Comparison of ENCODE assay signal across 18 mouse cellular contexts in the genomic region with DNA sequence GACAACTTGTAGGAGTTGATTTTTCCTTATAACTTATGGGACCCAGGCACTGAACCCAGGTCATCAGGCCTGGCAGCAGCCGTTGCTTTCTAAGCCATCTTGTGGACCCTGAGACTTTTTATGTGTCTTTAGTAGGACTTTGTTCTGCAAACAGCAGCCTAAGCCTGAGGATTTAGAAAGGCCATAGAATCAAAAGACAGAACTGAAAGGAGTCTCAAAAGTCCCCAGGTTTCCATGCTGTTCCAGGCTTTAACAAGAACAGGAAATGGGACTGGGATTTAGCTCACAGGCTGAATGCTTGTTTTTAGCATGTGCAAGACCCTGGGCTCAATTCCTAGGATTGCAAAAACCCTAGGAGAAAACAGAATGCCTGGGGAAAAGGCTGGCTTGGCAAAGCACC. TPM values are rescaled to one million over a fixed set of nuclear protein-coding genes. Genes with fewer than 3 reads are reported as not detected.
DNase-seq lines count a peak whose midpoint lies in the region; ATAC-seq and TF ChIP-seq lines count a peak whose summit lies in the region.
"Had no signal": no experiment of that assay in that cellular context is flagged by ENCODE, and none has a peak within 500 bp of the region (broad histone marks: within the 10 kb centered on the region; RNA-seq: fewer than 3 reads in every experiment).

No protein-coding gene starts in this region.

- no peaks in the 10 kb centered on the region for H3K36me3 ChIP-seq in liver, adult 2 months (ENCODE audit: control insufficient read depth, insufficient read depth, low read length)
- no peaks in the 10 kb centered on the region for H3K36me3 ChIP-seq in liver, embryonic 11.5 days (ENCODE audit: control insufficient read depth, insufficient read depth, low read length)
- H3K36me3 ChIP-seq in intestine, embryonic 14.5 days (ENCODE audit: control insufficient read depth, insufficient read depth, low read length), result no peaks in the 10 kb centered on the region
- no peaks in the 10 kb centered on the region for H3K36me3 ChIP-seq in limb, embryonic 12.5 days
- H3K36me3 ChIP-seq in small intestine, adult 2 months (ENCODE audit: control insufficient read depth, insufficient read depth, low read length), result no peaks in the 10 kb centered on the region
- H3K36me3 ChIP-seq: forebrain, embryonic 10.5 days; hindbrain, embryonic 10.5 days; kidney, embryonic 15.5 days; neural tube, embryonic 13.5 days had no signal

- peaks cover 26% of the 10 kb centered on the region for H3K4me1 ChIP-seq in liver, adult 2 months (ENCODE audit: control insufficient read depth, insufficient read depth, low read length)
- peaks cover 18% of the 10 kb centered on the region for H3K4me1 ChIP-seq in liver, embryonic 11.5 days (replicated peaks; ENCODE audit: control insufficient read depth, insufficient read depth, low read length)
- no peaks in the 10 kb centered on the region for H3K4me1 ChIP-seq in intestine, embryonic 14.5 days (replicated peaks; ENCODE audit: control insufficient read depth, insufficient read depth, low read length)
- peaks cover 21% of the 10 kb centered on the region for H3K4me1 ChIP-seq in limb, embryonic 12.5 days (replicated peaks)
- peaks cover 26% of the 10 kb centered on the region for H3K4me1 ChIP-seq in small intestine, adult 2 months (ENCODE audit: control insufficient read depth, insufficient read depth, insufficient read length, low read length)

- H3K79me2 ChIP-seq in liver, adult 2 months (ENCODE audit: control insufficient read depth, insufficient read depth, low read length), result peaks cover 38% of the 10 kb centered on the region

- no peak for TF ChIP-seq CTCF in liver, adult 2 months (IDR thresholded peaks at IDR 0.05; ENCODE audit: low read depth, low read length)
- no peak for TF ChIP-seq CTCF in small intestine, adult 2 months (IDR thresholded peaks at IDR 0.05; ENCODE audit: extremely low read depth, insufficient read length, insufficient replicate concordance, low read depth, low read length)

- H3K27me3 ChIP-seq in liver, adult 2 months (ENCODE audit: control insufficient read depth, insufficient read depth, low read length), result no peaks in the 10 kb centered on the region
- H3K27me3 ChIP-seq in liver, embryonic 11.5 days (replicated peaks; ENCODE audit: control insufficient read depth, insufficient read depth, low read length), result no peaks in the 10 kb centered on the region
- H3K27me3 ChIP-seq in intestine, embryonic 14.5 days (replicated peaks; ENCODE audit: control insufficient read depth, insufficient read depth, low read length), result no peaks in the 10 kb centered on the region
- H3K27me3 ChIP-seq in limb, embryonic 12.5 days, result no peaks in the 10 kb centered on the region
- H3K27me3 ChIP-seq in small intestine, adult 2 months (ENCODE audit: control insufficient read depth, insufficient read depth, low read length), result no peaks in the 10 kb centered on the region
- H3K27me3 ChIP-seq: kidney, embryonic 15.5 days; neural tube, embryonic 13.5 days had no signal

- no peak for ATAC-seq in liver, embryonic 11.5 days (replicated peaks; ENCODE audit: low FRiP score)
- ATAC-seq in intestine, embryonic 14.5 days (replicated peaks; ENCODE audit: low FRiP score, low TSS enrichment, low read depth), result no peak; the same call in 1 of the 2 replicates
- ATAC-seq in limb, embryonic 12.5 days (ENCODE audit: insufficient number of reproducible peaks, insufficient read depth, low FRiP score, low TSS enrichment, low read depth), result no peak
- ATAC-seq in megakaryocyte progenitor cell, adult 5-6 weeks (replicated peaks; ENCODE audit: poor library complexity), result no peak

- H3K9ac ChIP-seq in liver, adult 2 months (ENCODE audit: low read depth, low read length), result peak overlapping the region; percentile 10; the same call in 1 of the 2 replicates
- no peak overlapping the region for H3K9ac ChIP-seq in liver, embryonic 11.5 days (ENCODE audit: low read depth, low read length)
- H3K9ac ChIP-seq in intestine, embryonic 14.5 days (ENCODE audit: low read length), result no peak overlapping the region
- no peak overlapping the region; the same call in 1 of the 2 replicates for H3K9ac ChIP-seq in limb, embryonic 12.5 days (replicated peaks)
- H3K9ac ChIP-seq: kidney, embryonic 15.5 days; neural tube, embryonic 13.5 days had no signal

- no peak overlapping the region for H3K4me2 ChIP-seq in liver, embryonic 11.5 days
- no peak overlapping the region for H3K4me2 ChIP-seq in intestine, embryonic 14.5 days (ENCODE audit: low read length)
- H3K4me2 ChIP-seq in limb, embryonic 12.5 days, result no peak overlapping the region
- H3K4me2 ChIP-seq: kidney, embryonic 15.5 days; neural tube, embryonic 13.5 days had no signal

- peak overlapping the region; percentile 55 for H3K27ac ChIP-seq in liver, adult 2 months (replicated peaks; ENCODE audit: insufficient read depth, low read depth, low read length)
- H3K27ac ChIP-seq in liver, embryonic 11.5 days (ENCODE audit: low read depth, low read length), result no peak overlapping the region
- peak overlapping the region; percentile 29 for H3K27ac ChIP-seq in intestine, embryonic 14.5 days (ENCODE audit: low read depth)
- H3K27ac ChIP-seq in limb, embryonic 12.5 days, result peak overlapping the region; percentile 36; the same call in 1 of the 2 replicates
- H3K27ac ChIP-seq in small intestine, adult 2 months (ENCODE audit: insufficient read depth, low read depth, low read length), result peak overlapping the region; percentile 32
- H3K27ac ChIP-seq: forebrain, embryonic 10.5 days; hindbrain, embryonic 10.5 days; kidney, embryonic 15.5 days; neural tube, embryonic 13.5 days had no signal

- H3K9me3 ChIP-seq in liver, embryonic 11.5 days (ENCODE audit: control insufficient read depth, low read length), result no peaks in the 10 kb centered on the region
- no peaks in the 10 kb centered on the region for H3K9me3 ChIP-seq in intestine, embryonic 14.5 days (ENCODE audit: control insufficient read depth, low read length)
- H3K9me3 ChIP-seq in limb, embryonic 12.5 days, result no peaks in the 10 kb centered on the region
- H3K9me3 ChIP-seq: forebrain, embryonic 10.5 days; hindbrain, embryonic 10.5 days; kidney, embryonic 15.5 days; neural tube, embryonic 13.5 days had no signal

- peak; percentile 69 for DNase-seq in liver, adult 2 months (ENCODE audit: extremely low read depth, low read depth, low spot score)
- DNase-seq in liver, embryonic 11.5 days (ENCODE audit: low spot score), result no peak
- no peak for DNase-seq in intestine, embryonic 14.5 days (ENCODE audit: low spot score)
- DNase-seq in natural killer cell, adult 2 months (ENCODE audit: low spot score in 2 of 2), result no peak
- DNase-seq in layer of hippocampus, postnatal 25 days (ENCODE audit: extremely low spot score in 1 of 2, low spot score in 1 of 2), result no peak
- DNase-seq: adrenal gland, adult 8-10 months; cerebellum, adult 2 months; lung, postnatal 14 days; right cerebral cortex, postnatal 25 days; thymus, adult 18-20 months had no signal

- H3K4me3 ChIP-seq in liver, adult 2 months (ENCODE audit: insufficient read depth, low read depth, low read length), result no peak overlapping the region
- H3K4me3 ChIP-seq in liver, embryonic 11.5 days (ENCODE audit: low read depth, low read length), result no peak overlapping the region
- no peak overlapping the region for H3K4me3 ChIP-seq in intestine, embryonic 14.5 days (ENCODE audit: low read depth, low read length)
- H3K4me3 ChIP-seq in limb, embryonic 12.5 days (replicated peaks), result no peak overlapping the region
- H3K4me3 ChIP-seq in small intestine, adult 2 months (ENCODE audit: low read depth, low read length), result no peak overlapping the region
- H3K4me3 ChIP-seq: forebrain, embryonic 10.5 days; hindbrain, embryonic 10.5 days; kidney, embryonic 15.5 days; neural tube, embryonic 13.5 days had no signal

- WGBS in liver, adult 2 months, result 18% methylated on average over 1 of the region's 1 CpGs
- 72% methylated on average over 1 of the region's 1 CpGs for WGBS in liver, embryonic 11.5 days
- 81% methylated on average over 1 of the region's 1 CpGs for WGBS in intestine, embryonic 14.5 days
- 24% methylated on average over 1 of the region's 1 CpGs for WGBS in limb, embryonic 12.5 days
- WGBS in small intestine, adult 2 months, result 24% methylated on average over 1 of the region's 1 CpGs

- TF ChIP-seq POLR2A in liver, adult 2 months (IDR thresholded peaks at IDR 0.05; ENCODE audit: extremely low read depth, insufficient read depth, low read length), result no peak
- TF ChIP-seq POLR2A in small intestine, adult 2 months (IDR thresholded peaks at IDR 0.05; ENCODE audit: low read depth, low read length), result no peak

RNA-seq across cellular contexts. Expression of gene Wbp4, which starts 26.5 kb away (rescaled TPM):
- 6.1 and 7.7 TPM in 2 replicates for total RNA-seq in liver, adult 2 months (2014; rRNA removed)
- 2.1 and 2.5 TPM in 2 replicates for polyA plus RNA-seq in liver, adult 2 months (2012; rRNA removed)
- polyA plus RNA-seq in liver, embryonic 11.5 days (2014; fragmentation: Nextera tagmentation; extraction: Ambion mirVana), result 35.8 and 38.7 TPM in 2 replicates
- polyA plus RNA-seq in intestine, embryonic 14.5 days (2014; fragmentation: Nextera tagmentation; extraction: Ambion mirVana), result 39.5 and 42.9 TPM in 2 replicates
- 48.6 and 53.2 TPM in 2 replicates for polyA plus RNA-seq in limb, embryonic 12.5 days (2016; fragmentation: Nextera tagmentation; extraction: Ambion mirVana)
- 0.98 and 2.0 TPM in 2 replicates for polyA plus RNA-seq in small intestine, adult 2 months (2012; rRNA removed)
- total RNA-seq in megakaryocyte progenitor cell, adult 5-6 weeks (2015), result 33.6 and 34.2 TPM in 2 replicates
- total RNA-seq in megakaryocyte progenitor cell, adult 5-6 weeks (2017), result 50.2 and 84.2 TPM in 2 replicates
- 10 to 100 TPM; 46.6 to 53.0 TPM for total RNA-seq in layer of hippocampus, postnatal 25 days (2021)

RNA-seq across cellular contexts. Expression of gene Elf1, which starts 26.9 kb away (rescaled TPM):
- 13.8 and 15.9 TPM in 2 replicates for total RNA-seq in liver, adult 2 months (2014; rRNA removed)
- polyA plus RNA-seq in liver, adult 2 months (2012; rRNA removed), result 5.1 and 6.4 TPM in 2 replicates
- polyA plus RNA-seq in liver, embryonic 11.5 days (2014; fragmentation: Nextera tagmentation; extraction: Ambion mirVana), result 22.7 and 25.3 TPM in 2 replicates
- 27.0 and 27.7 TPM in 2 replicates for polyA plus RNA-seq in intestine, embryonic 14.5 days (2014; fragmentation: Nextera tagmentation; extraction: Ambion mirVana)
- polyA plus RNA-seq in limb, embryonic 12.5 days (2016; fragmentation: Nextera tagmentation; extraction: Ambion mirVana), result 8.8 and 10.2 TPM in 2 replicates
- 6.4 and 20.1 TPM in 2 replicates for polyA plus RNA-seq in small intestine, adult 2 months (2012; rRNA removed)
- 96.8 and 98.3 TPM in 2 replicates for total RNA-seq in megakaryocyte progenitor cell, adult 5-6 weeks (2015)
- total RNA-seq in megakaryocyte progenitor cell, adult 5-6 weeks (2017), result 178 and 189 TPM in 2 replicates
- 1 to 10 TPM; 4.8 to 5.7 TPM for total RNA-seq in layer of hippocampus, postnatal 25 days (2021)

RNA-seq across cellular contexts. Expression of gene Kbtbd6, which starts 56.2 kb away (rescaled TPM):
- 0.13 and 0.18 TPM in 2 replicates for total RNA-seq in liver, adult 2 months (2014; rRNA removed)
- not detected in 2 replicates for polyA plus RNA-seq in liver, adult 2 months (2012; rRNA removed)
- polyA plus RNA-seq in liver, embryonic 11.5 days (2014; fragmentation: Nextera tagmentation; extraction: Ambion mirVana), result 4.1 and 4.3 TPM in 2 replicates
- 3.5 and 3.6 TPM in 2 replicates for polyA plus RNA-seq in intestine, embryonic 14.5 days (2014; fragmentation: Nextera tagmentation; extraction: Ambion mirVana)
- polyA plus RNA-seq in limb, embryonic 12.5 days (2016; fragmentation: Nextera tagmentation; extraction: Ambion mirVana), result 4.3 and 4.8 TPM in 2 replicates
- polyA plus RNA-seq in small intestine, adult 2 months (2012; rRNA removed), result 0.65 and 0.66 TPM in 2 replicates
- total RNA-seq in megakaryocyte progenitor cell, adult 5-6 weeks (2015), result 4.7 and 5.7 TPM in 2 replicates
- total RNA-seq in megakaryocyte progenitor cell, adult 5-6 weeks (2017), result 5.1 and 6.6 TPM in 2 replicates
- total RNA-seq in layer of hippocampus, postnatal 25 days (2021), result 1 to 10 TPM in 1 of 2 experiments, under 1 TPM in 1; 0.96 to 1.4 TPM
- total RNA-seq: monocyte, adult 5-6 weeks had no signal

Comparison
In these comparisons a context has a peak if more than half of its experiments do, and no peak if none do; other contexts are left out.
1. RNA of gene Wbp4, which starts 26.5 kb away (polyA plus RNA-seq): 48.6 to 53.2 TPM in limb, embryonic 12.5 days, 39.5 to 42.9 TPM in intestine, embryonic 14.5 days and 35.8 to 38.7 TPM in liver, embryonic 11.5 days; 2.1 to 2.5 TPM in liver, adult 2 months and 0.98 to 2.0 TPM in small intestine, adult 2 months; every median in the first group is over 10 times any median in the second.